Mouse (Mus musculus): ENCODE data around the gene 5330417C22Rik.

GRCm38 (mm10) chr3:108495486-108495885, 40.9 kb downstream of the 5330417C22Rik start:
- TF ChIP-seq CTCF (IDR thresholded peaks at IDR 0.05; ENCODE audit: insufficient read depth, low read length) (no peak), POLR2A (IDR thresholded peaks at IDR 0.05; ENCODE audit: borderline replicate concordance, extremely low read depth, low read depth, low read length) (no peak)

Data from lung, adult 2 months (tissue).